Mouse (Mus musculus): ENCODE data around the gene Tex30.

The Tex30 gene

DNA sequence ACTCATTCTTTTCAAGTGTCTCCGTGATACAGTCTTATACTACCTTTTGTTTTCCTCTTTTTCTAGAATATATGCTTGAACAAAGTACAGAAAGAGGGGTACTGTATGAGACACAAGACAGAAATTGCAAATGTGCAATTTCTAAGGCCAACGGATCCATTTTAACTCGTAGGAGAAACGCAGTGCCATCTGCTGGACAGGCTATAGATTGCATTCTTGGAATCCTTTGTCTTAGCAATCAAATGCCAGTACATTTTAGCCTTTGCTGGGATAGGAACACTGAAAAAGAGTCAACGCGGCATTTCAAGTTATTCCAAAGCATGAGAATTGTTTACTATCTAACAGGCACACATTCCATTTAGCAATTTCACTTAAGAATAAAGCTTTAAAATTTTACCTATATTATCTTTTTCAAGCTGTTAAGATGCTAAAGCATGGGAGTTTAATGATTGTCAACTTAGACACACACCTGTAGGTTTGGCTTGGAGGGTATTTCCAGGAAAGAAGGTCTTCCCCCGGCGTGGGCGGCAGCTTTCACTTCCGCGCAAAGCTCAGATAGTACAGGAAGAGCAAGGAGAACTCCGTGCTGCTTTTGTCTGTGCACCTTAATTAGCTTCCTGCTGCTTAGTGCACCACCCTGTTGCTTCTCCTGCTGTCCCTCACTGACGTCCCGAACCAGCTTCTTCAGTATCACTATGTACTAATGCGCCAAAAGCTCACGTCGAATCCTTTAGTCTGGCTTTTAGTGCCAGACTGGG, 60.3 kb downstream of the Tex30 start:
- peak; percentile 21 for DNase-seq

All from kidney, adult 11 months (tissue).